Mouse (Mus musculus): ENCODE measurements around the gene Trim46. TPM values are rescaled to one million over a fixed set of nuclear protein-coding genes. Genes with fewer than 3 reads are reported as not detected.

The Trim46 gene
- total RNA-seq, 1 experiment from 2014 or later = 7.1 TPM

DNA sequence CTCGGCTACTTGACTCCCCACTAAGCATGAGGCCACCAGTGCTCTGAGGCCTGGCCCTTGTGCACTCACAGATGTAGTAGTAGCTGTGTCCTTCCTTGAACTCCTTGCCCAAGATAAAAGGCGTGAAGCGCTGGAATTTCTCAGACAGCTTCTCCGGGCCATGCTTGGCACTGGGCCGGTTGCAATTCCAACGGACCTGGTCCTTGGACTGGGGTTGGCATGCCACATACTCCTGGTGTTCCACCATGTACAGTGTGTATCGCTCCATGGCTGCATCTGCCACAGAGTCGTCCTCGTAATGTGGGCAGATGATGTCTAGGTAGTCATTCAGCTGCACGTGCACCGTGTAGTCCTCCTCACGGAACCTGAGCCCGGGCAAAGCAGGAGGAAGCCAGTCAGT is 30.0 kb upstream of the Trim46 start:
- ATAC-seq (replicated peaks; ENCODE audit: low read depth, poor library complexity, severe bottlenecking) = no peak

DNA sequence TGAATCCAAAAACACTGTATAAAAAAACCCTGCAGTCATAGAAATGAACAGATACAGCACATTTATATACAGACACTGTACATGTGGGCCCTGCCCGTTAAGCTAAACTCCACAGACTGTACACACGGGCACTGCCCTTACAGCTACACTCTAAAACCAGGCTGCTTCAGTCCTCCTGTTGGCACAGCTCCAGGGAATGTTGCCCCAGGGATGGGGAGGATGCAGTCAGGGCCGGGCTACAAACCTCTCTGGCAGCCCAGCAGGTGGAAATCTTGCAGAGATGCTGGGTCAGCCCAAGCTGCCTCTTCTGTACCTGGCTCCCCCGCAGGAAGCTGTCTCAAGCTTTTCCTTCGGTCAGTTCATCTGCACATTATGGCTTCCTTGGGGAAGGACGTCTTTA is 25.7 kb upstream of the Trim46 start:
- ATAC-seq (replicated peaks; ENCODE audit: low read depth, poor library complexity, severe bottlenecking) = no peak

DNA sequence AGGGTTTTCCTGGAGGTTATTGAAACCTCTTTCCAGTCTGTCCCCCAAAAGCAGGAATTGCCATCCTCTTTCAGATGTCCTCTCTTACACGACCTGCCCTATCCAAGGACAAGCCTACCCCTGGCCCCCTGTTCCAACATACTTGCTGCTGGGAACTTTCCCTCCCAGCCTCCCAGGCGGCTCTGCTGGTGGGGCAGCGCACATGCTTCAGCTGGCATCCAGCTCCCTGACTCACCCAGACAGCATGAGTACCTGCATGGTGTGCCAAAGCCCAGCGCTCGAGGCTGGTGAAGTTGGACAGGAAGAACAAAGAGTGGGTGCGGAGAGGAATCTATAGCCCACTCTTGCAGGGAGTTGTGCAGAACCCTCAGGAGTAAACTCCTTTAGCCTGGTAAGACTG is 24.8 kb upstream of the Trim46 start:
- no peak for ATAC-seq (replicated peaks; ENCODE audit: low read depth, poor library complexity, severe bottlenecking)

DNA sequence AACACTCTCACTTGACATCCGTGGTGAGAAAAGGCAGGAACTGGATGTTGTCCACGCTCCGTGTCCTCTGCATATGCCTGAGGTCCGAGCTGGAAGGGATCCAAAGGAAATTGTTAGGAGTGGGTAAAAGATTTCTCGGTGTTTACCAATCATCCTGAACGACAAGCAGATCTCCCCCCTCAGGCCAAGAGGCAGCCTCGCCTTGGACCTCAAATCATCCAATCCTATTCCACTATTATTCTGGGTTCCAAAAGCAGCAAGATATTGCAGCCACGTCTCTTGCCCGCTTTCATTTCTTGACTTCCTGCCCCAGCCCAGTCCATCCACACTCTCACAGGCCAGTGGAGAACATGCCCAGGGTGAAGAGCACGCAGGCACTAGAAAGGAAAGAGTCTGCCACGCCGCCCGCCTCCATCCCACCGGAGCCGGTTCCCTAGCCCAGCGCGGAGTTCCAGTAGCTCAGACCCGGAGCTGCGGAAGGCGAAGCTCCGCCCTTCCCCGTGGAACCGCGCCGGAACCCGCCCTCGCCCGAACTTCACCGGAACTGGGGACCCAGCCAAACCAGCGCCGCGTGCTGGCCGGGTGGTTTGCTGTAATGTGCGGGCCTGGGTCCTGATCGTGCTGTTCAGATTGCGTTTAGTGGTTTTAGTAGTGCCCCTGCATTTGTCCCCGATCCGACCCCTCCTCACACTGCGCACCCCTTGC is 24.1 kb upstream of the Trim46 start, which contains the start of gene Slc50a1:
Gene Slc50a1 (minus strand): TSS at position 520 of the 705 bp plus-strand sequence.
- peak; percentile 67 for ATAC-seq (replicated peaks; ENCODE audit: low read depth, poor library complexity, severe bottlenecking)

DNA sequence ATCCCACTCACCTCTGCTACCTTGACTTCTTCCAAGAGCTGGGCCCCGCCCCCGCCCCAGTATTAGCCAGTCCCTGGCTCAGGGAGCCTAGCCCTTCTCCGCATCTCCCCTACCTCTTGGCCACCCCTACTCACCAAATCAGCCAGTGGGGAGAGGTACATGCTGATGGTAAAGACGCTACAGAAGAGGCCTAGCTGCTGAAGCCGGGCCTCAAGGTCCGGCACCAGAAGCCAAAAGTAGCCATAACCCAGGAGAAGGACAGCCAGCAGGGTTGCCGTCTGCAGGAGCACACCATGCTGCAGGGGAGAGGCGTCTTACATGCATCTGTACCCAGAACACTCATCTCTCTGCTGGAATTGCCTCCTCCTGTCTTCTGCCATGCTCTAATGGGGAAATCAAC is 22.8 kb upstream of the Trim46 start:
- no peak for ATAC-seq (replicated peaks; ENCODE audit: low read depth, poor library complexity, severe bottlenecking)

DNA sequence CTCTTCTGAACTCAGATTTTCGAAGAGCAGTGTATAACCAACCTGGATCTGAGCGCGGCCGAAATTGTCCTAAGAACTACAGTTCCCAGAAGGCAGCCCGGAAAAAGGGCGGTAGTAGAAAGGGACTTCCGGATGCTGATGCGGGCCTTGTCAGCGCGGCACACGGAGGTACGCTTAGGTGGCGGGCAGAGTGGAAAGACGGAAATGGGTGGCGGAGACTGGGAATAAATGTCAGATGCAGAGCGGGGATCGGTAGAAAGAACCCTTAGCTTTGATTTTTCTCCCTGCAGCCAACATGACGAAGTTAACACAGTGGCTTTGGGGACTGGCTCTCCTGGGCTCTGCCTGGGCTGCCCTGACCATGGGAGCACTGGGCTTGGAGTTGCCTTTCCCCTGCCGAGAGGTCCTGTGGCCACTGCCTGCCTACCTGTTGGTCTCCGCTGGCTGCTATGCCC is 20.4 kb upstream of the Trim46 start:
- ATAC-seq (replicated peaks; ENCODE audit: low read depth, poor library complexity, severe bottlenecking) = peak; percentile 84

DNA sequence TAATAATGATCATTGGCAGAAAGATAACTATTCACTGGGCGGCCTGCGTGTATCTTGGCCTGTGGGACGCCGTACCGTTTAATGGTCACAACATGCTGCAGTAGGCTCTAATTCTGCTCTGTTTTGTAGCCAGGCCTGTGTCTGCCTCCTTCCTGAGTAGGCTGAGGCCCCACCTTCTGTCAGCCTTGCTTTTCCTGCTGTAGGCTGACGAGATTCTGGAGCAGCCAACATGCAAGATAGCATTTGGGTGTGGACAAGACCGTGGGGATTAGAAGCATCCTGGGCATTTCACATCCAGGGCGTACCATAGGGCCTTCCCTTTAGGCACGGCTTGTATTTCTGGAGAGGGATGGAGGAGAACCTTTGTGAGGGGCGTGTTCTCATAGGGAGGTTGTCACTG is 16.3 kb upstream of the Trim46 start:
- 0 out of 2 replicates have a peak, but pooled peaks have one; percentile 27 for ATAC-seq (replicated peaks; ENCODE audit: low read depth, poor library complexity, severe bottlenecking)

DNA sequence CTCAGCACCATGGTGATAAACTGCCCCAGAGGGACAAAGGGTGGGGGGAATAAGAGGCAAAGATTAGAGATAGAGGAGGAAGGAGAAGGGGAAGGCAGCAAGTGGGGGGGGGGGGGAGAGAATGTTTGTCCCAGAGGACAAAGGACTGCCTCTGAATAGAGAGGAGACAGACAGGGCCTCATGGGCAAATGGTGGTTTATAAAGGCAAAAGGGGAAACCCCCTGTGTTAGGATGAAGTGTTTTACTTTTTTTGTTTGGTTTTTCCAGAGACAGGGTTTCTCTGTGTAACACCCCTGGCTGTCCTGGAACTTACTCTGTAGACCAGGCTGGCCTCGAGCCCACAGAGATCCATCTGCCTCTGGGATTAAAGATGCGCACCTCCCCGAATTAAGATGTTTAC is 14.1 kb upstream of the Trim46 start:
- ATAC-seq (replicated peaks; ENCODE audit: low read depth, poor library complexity, severe bottlenecking) = no peak

DNA sequence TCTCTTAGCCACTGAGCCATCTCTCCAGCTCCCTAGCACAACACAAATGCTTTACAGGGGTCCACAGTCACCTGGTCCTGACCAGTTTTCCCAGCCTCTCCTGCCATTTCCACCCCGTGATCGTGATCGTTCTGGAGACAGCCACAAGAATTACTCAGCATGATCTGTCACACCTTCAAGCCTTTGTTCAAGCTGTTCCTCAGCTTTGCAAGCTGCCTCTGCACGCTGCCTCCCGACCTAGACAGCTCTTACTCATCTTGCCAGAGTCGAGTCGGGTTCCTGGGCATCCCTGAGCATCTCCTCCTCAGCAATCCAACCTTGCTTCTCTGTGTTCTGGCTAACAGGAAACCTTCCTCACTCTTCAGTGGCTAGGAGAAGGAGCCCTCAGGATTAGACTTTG is 13.0 kb upstream of the Trim46 start, which contains the start of gene Dpm3:
Gene Dpm3 (plus strand): TSS at position 283 of the 400 bp plus-strand sequence.
- ATAC-seq (replicated peaks; ENCODE audit: low read depth, poor library complexity, severe bottlenecking) = no peak

DNA sequence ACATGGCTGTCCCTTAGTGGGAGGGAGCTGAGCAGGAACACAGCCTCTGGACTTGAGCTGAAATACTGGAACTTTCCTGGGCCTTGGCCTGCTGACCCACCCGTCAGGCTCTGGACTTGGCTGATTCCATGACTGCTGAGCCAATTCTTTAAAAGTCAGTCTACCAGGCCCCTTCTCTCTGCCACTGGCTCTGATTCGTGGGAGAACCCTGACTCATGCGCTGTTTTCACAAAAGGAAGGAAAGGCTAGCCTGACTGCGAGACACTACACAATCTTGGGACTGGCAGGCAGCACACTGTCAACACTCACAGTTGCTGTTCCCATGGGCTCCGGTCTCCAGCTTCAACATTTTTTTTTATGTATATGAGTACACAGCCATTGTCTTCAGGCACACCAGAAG is 10.1 kb upstream of the Trim46 start:
- ATAC-seq (replicated peaks; ENCODE audit: low read depth, poor library complexity, severe bottlenecking) = no peak

DNA sequence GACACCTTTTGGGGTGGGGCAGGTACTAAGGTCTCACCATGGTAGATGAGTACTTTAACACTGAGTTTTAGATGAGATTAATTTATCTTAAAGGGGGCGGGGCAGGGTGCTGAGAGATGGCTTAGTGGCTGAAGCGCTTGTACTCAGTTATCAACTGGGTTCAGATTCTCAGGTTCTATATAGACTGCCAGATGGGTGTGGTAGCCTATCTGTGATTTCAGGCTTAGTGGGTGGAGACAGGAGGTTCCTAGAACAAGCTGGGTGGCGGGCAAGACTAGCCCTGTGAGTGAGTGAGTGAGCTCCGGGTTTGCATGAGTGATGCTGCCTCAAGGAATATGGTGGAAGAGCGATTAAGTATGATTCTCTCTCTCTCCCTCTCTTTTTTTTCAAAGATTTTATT is 8.9 kb upstream of the Trim46 start:
- ATAC-seq (replicated peaks; ENCODE audit: low read depth, poor library complexity, severe bottlenecking) = no peak

DNA sequence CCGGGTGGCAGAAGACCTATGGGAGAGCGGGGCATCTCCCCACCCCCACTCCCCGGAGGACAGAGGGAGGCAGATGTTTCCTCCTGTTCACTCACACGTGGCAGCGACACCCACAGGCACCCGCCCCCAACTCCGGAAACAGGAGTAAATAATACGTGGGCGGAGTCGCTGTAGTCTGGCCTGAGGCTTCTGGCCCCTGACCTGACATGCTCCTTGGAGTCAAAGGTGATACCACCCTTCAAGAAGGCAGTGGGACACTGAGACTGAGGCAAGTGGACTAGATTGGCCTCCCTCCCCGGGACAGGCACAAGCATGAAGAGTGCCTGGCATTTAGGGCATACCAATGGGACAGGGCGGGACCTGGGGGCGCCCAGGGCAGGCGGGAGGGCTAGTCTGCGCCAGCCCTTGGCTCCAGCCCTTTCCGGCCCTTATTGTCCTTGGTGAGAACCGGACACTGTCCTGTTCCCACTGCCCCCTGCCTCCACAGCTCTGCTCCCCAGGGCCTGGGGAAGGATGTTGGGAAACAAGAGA is 5.3 kb upstream of the Trim46 start:
- ATAC-seq (replicated peaks; ENCODE audit: low read depth, poor library complexity, severe bottlenecking) = peak; percentile 78

DNA sequence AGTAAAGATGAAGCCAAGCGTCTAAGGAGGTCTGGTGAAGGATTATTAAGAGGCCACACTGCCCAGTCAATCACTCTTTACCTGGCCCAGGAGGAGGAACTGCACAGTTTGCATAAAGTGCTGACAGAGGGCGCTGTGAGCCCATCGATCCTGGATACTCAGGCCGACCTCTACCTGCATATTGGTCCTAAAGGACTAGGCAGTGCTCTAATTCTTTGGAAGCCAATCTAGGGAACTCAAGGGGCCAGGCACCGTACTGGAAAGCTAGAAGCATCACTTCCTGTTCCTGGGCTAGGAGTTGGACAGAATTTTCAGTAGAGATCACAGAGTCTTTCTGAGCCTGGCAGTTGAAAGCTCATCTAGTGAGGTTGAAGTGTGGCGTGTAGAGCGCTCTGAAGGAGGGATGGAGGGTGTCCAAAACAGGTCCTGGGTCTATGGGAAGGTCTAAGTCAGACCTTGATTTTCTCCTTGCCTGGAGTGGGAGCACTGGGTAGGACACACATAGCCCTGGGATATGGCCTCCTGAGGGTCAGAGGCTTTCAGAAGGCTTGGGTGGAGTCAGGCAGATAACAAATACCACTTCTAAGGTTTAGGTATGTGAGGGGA is 4.4 kb upstream of the Trim46 start:
- ATAC-seq (replicated peaks; ENCODE audit: low read depth, poor library complexity, severe bottlenecking) = peak; percentile 6; the same call in 1 of the 2 replicates

DNA sequence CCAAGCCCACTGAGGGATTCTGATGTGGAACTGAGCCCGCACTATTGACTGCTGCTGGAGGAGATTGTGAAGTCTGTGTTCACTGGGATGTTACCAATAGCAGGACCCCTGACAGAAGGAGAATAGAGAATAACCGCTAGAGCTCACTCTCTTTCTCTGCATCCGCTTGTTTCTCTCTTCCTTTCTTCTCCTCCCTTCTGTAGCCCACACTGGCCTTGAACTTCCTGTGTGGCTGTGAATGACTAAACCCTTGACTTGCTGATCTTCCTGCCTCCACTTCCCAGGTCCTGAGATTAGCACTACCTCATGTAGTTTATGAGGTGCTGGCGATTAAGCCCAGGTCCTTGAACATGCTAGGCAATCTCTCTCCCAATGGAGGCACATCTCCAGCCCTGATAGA is 1.4 kb upstream of the Trim46 start:
- ATAC-seq (replicated peaks; ENCODE audit: low read depth, poor library complexity, severe bottlenecking) = no peak

DNA sequence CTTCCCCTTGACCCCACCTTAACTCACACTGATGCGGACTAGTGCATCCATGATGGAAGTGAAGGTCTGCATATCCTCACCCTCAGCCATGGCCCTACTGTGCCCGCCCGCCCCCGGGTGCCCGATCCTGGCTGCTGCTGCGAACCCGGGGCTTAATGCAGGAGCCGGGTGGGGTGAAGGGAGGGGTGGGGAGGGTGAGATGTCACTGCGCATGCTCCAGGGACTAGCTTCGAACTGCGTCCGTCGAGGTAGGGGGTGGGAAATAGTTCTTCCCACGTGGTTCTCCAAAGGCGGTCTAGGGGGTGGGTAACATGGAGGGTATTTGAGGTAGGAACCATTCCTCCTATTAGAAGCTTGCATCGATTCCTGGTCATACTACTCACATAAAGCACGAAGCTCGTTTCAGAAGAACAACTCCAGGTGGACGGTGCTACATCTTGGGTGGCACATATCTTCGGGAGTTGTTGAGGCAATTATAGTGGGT is 379 bp downstream of the Trim46 start, which contains the start of gene Krtcap2:
Gene Krtcap2 (plus strand): TSS at position 279 of the 484 bp plus-strand sequence.
- no peak for ATAC-seq (replicated peaks; ENCODE audit: low read depth, poor library complexity, severe bottlenecking)

DNA sequence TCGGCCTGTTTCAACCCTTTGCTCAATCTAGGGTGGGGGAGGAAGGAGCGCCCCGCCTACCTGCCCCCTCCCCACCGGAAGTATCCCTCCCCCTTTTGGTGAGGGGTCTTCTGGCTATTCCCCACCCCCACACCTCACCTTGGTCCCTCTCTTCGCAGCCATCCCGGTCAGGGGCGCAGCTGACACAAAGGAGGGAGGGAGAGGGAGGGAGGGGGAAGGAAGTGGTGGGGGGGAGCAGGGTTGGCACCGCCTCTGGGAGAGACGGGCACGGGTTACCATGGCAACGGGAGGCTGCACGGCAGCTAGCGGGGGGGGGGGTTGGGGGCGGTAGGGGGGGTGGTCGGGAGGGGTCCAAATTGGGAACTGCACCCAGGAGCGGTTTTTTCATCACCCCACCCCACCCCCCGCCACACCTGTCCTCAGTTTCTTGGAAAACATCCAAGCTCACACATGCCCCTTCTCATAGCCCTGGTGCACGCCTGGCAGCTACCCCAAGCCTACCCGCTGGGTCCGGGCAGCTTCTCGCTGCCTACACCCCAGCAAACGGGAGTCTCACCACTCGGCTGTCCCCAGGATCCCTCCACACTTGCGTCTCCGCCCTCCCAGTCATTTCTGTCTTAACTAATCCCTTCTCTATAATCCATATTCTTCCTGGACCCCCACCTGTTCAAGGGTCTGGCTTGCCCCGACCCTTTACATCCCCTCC is 974 bp downstream of the Trim46 start:
- ATAC-seq (replicated peaks; ENCODE audit: low read depth, poor library complexity, severe bottlenecking) = no peak

DNA sequence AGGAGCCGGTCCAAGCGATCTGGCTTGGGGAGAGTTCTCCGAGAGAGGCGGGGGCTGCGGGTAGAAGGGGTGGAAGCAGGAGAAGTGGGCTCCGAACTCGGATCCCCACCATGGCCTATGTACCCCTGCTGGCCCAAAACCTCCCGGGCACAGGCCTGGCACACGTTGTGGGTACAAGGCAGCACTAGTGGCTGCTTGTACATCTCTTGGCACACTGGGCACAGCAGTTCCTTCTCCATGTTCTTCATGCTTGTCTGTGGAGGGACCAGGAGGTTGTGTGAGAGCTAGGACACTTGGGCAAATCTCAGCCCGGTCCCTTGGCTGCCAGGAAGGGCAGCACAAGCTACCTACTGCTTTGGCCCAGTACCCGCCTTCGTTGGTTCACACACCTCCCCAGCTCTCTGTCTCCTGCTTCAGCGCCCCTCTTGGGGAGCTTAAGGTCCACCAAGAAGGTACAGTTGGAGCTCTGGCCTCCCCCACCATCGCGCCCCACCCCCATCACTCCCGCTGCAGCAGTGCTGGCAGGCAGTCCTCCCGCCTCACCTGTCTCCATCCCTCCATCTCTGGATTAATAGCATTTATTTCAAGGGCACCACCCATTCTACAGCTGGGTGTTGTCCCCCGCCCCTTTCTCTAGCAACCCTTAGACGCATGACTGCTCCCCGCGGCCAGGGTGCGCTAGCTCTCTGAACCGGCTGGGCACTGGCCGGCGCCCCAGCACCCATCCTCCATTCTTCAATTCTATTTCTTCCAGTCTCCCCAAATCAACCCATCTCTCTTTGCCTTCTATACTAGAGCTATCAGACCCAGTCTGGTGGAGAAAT is 1.7 kb downstream of the Trim46 start:
- ATAC-seq (replicated peaks; ENCODE audit: low read depth, poor library complexity, severe bottlenecking) = peak; percentile 17; the same call in 1 of the 2 replicates

DNA sequence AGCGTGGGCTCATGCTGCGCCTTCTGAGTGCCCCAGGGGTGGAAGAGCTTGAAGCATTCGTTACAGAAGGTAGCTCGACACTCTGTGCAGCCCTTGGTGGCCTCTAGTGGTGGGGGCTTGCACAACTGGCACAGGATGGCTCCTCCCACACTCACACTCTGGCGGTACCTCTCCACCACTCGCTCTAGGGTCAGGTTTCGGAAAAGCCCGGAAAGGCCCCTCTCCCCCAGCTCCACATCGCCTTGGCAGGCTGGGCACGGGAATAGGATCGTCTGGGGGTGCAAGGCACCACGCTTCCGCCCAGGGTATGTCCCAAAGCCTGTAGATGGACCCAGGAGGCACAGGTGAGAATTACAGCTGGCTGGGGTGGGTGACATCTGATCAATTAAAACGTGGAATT is 2.5 kb downstream of the Trim46 start:
- ATAC-seq (replicated peaks; ENCODE audit: low read depth, poor library complexity, severe bottlenecking) = peak; percentile 72

DNA sequence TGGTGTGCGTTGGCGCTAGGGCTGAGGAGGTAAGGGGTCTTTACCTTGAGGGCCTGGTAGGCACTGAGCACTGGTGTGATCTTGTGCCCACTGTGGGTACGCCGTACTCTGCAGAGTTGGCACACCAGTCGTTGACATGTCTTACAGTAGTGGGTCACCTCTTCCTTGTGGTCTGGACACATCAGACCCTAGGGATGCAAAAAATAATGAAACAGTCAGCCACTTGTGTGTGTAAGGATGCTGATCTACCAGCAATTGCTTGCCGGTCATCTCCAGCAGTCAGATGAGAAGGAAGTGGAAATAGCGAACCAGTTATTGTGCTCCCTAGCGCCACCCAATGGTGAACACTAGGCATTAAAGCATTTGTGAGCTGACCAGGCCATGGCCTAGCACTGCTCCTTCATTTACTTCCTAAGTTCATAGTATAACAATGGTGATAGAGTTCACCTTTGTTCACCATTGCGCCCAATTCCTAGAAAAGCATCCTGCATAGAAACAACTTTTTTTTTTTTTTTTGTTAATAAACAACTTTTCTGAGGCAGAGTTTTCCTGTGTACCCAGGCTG is 3.7 kb downstream of the Trim46 start:
- ATAC-seq (replicated peaks; ENCODE audit: low read depth, poor library complexity, severe bottlenecking) = peak; percentile 24; the same call in 1 of the 2 replicates
